Mouse (Mus musculus): ENCODE measurements at regions not wholly inside any gene's neighbourhood (a gene's known extent, or its start where the extent isn't known, plus 50 kb on each side); places are given as distances from the start of the nearest gene placed in this dataset.

GRCm38 (mm10) chr2:148559376-148559775, 113.0 kb upstream of the Nxt1 start:
- DNase-seq (ENCODE audit: extremely low spot score, low spot score): no peak

GRCm38 (mm10) chr2:148558365-148558764, 114.0 kb upstream of the Nxt1 start:
- no peak for DNase-seq (ENCODE audit: extremely low spot score, low spot score)

- DNase-seq (ENCODE audit: extremely low spot score, low spot score): no peak
These were observed 107.8 kb upstream of the Cd93 start for GRCm38 (mm10) chr2:148551207-148551606.

- no peak for DNase-seq (ENCODE audit: extremely low spot score, low spot score)
These were observed 106.3 kb upstream of the Cd93 start for GRCm38 (mm10) chr2:148549618-148550017.

- DNase-seq (ENCODE audit: extremely low spot score, low spot score): no peak
These were observed 99.0 kb upstream of the Cd93 start for GRCm38 (mm10) chr2:148542340-148542739.

- no peak for DNase-seq (ENCODE audit: extremely low spot score, low spot score)
These were observed 94.6 kb upstream of the Cd93 start for GRCm38 (mm10) chr2:148537914-148538510.

- no peak for DNase-seq (ENCODE audit: extremely low spot score, low spot score)
These were observed 93.9 kb upstream of the Cd93 start for GRCm38 (mm10) chr2:148537251-148537650.

- DNase-seq (ENCODE audit: extremely low spot score, low spot score): no peak
These were observed 93.2 kb upstream of the Cd93 start for GRCm38 (mm10) chr2:148536608-148537007.

GRCm38 (mm10) chr2:148535562-148536180, 92.3 kb upstream of the Cd93 start:
- DNase-seq (ENCODE audit: extremely low spot score, low spot score): no peak

GRCm38 (mm10) chr2:148532051-148532450, 88.7 kb upstream of the Cd93 start:
- no peak for DNase-seq (ENCODE audit: extremely low spot score, low spot score)

- DNase-seq (ENCODE audit: extremely low spot score, low spot score): no peak
These were observed 87.2 kb upstream of the Cd93 start for GRCm38 (mm10) chr2:148530546-148530945.

GRCm38 (mm10) chr2:148529900-148530299, 86.5 kb upstream of the Cd93 start:
- DNase-seq (ENCODE audit: extremely low spot score, low spot score): no peak

- no peak for DNase-seq (ENCODE audit: extremely low spot score, low spot score)
These were observed 84.4 kb upstream of the Cd93 start for GRCm38 (mm10) chr2:148527755-148528154.

- no peak for DNase-seq (ENCODE audit: extremely low spot score, low spot score)
These were observed 82.1 kb upstream of the Cd93 start for GRCm38 (mm10) chr2:148525496-148525895.

GRCm38 (mm10) chr2:148523401-148523800, 80.0 kb upstream of the Cd93 start:
- no peak for DNase-seq (ENCODE audit: extremely low spot score, low spot score)

- no peak for DNase-seq (ENCODE audit: extremely low spot score, low spot score)
These were observed 79.6 kb upstream of the Cd93 start for GRCm38 (mm10) chr2:148522936-148523335.

- DNase-seq (ENCODE audit: extremely low spot score, low spot score): no peak
These were observed 78.7 kb upstream of the Cd93 start for GRCm38 (mm10) chr2:148521966-148522575.

GRCm38 (mm10) chr2:148520291-148520690, 76.9 kb upstream of the Cd93 start:
- no peak for DNase-seq (ENCODE audit: extremely low spot score, low spot score)

- DNase-seq (ENCODE audit: extremely low spot score, low spot score): no peak
These were observed 76.4 kb upstream of the Cd93 start for GRCm38 (mm10) chr2:148519689-148520290.

- no peak for DNase-seq (ENCODE audit: extremely low spot score, low spot score)
These were observed 74.5 kb upstream of the Cd93 start for GRCm38 (mm10) chr2:148517906-148518305.

- no peak for DNase-seq (ENCODE audit: extremely low spot score, low spot score)
These were observed 66.8 kb upstream of the Cd93 start for GRCm38 (mm10) chr2:148510008-148510681.

- DNase-seq (ENCODE audit: extremely low spot score, low spot score): no peak
These were observed 66.0 kb upstream of the Cd93 start for GRCm38 (mm10) chr2:148509357-148509756.
